Mouse (Mus musculus) cerebellum, adult 2 months (tissue): ENCODE results near the gene Zpbp. TPM values are rescaled to one million over a fixed set of nuclear protein-coding genes. Genes with fewer than 3 reads are reported as not detected.
A peak's percentile ranks its signal among the peaks of the same experiment; 100 is the strongest.

Experiments used
- DNase-seq, 2 experiments: peaks; one replicate each; pipeline ENCODE4 v3.0.0; 2021
- H3K27ac ChIP-seq: fragments of 200-500 bp; 2 replicates; pipeline ENCODE4 v1.5.1; 2012; ENCODE audit warnings: low read length, control low read depth, inconsistent platforms; ENCODE audit not compliant: insufficient read depth
- H3K27me3 ChIP-seq: fragments of 200-500 bp; 2 replicates; pipeline ENCODE4 v1.6.1; 2012; ENCODE audit warnings: inconsistent platforms, mild to moderate bottlenecking, low read length, moderate library complexity; ENCODE audit not compliant: control insufficient read depth, insufficient read depth
- H3K4me1 ChIP-seq: fragments of 200-500 bp; 2 replicates; pipeline ENCODE4 v1.6.1; 2011; ENCODE audit warnings: low read length; ENCODE audit not compliant: control insufficient read depth, insufficient read depth
- H3K4me3 ChIP-seq: fragments of 200-500 bp; replicated peaks from 2 replicates; pipeline ENCODE3; 2011; ENCODE audit warnings: mild to moderate bottlenecking, low read depth, low read length, control low read depth; ENCODE audit not compliant: insufficient read depth
- CTCF ChIP-seq: fragments of 200-500 bp; IDR thresholded peaks from 2 replicates; pipeline ENCODE4 v1.5.1; 2011; ENCODE audit warnings: low read depth, mild to moderate bottlenecking, control low read depth, low read length, moderate library complexity, borderline replicate concordance; ENCODE audit not compliant: insufficient read depth
- POLR2A ChIP-seq: fragments of 200-500 bp; IDR thresholded peaks from 2 replicates; pipeline ENCODE4 v1.6.1; 2011; ENCODE audit warnings: low read length, control low read depth, borderline replicate concordance; ENCODE audit not compliant: insufficient read depth
- WGBS: fragments of 180-500 bp; shearing (Covaris S2); methylation state at CpG from one replicate; pipeline ENCODE4 v1.1.7; 2018; 5-methylcytosine and 5-hydroxymethylcytosine counted together
- polyA plus RNA-seq: library from polyadenylated mRNA; depleted of rRNA; stranded (reverse); fragments of >200 nt; gene quantifications from 2 replicates; pipeline ENCODE4 v1.2.3, GENCODE M21; 2012

Gene Zpbp
- polyA plus RNA-seq, 1 experiment, result 0.46 TPM

GRCm38 (mm10) chr11:11462561-11462890 lies 318 bp upstream of the Zpbp start:
- peak overlapping the region; percentile 45 for H3K4me3 ChIP-seq
- WGBS, result 81% methylated on average over 5 of the region's 5 CpGs
- no peak overlapping the region for H3K27ac ChIP-seq
- no peaks in the 10 kb centered on the region for H3K27me3 ChIP-seq
- H3K4me1 ChIP-seq, result no peaks in the 10 kb centered on the region
- DNase-seq, result no peak
- TF ChIP-seq POLR2A (no peak), CTCF (no peak)

- Histone ChIP-seq H3K27me3 (no peaks in the 10 kb centered on the region), H3K27ac (no peak overlapping the region), H3K4me1 (no peaks in the 10 kb centered on the region), H3K4me3 (no peak overlapping the region)
- 40% methylated on average over 2 of the region's 2 CpGs for WGBS
- no peak for DNase-seq
- no peak for TF ChIP-seq POLR2A
- TF ChIP-seq CTCF, result no peak
Measured at GRCm38 (mm10) chr11:11455037-11455436, 7.2 kb downstream of the Zpbp start.

- Histone ChIP-seq H3K4me3 (no peak overlapping the region), H3K27ac (no peak overlapping the region), H3K4me1 (no peaks in the 10 kb centered on the region), H3K27me3 (no peaks in the 10 kb centered on the region)
- TF ChIP-seq CTCF (no peak), POLR2A (no peak)
- no peak for DNase-seq
- WGBS, result 77% methylated on average over 2 of the region's 2 CpGs
Measured at GRCm38 (mm10) chr11:11417356-11417755, 44.9 kb downstream of the Zpbp start.

- H3K4me1 ChIP-seq, result no peaks in the 10 kb centered on the region
- H3K27ac ChIP-seq, result no peak overlapping the region
- no peak for DNase-seq
- WGBS, result 90% methylated on average over 5 of the region's 5 CpGs
- H3K4me3 ChIP-seq, result no peak overlapping the region
- no peaks in the 10 kb centered on the region for H3K27me3 ChIP-seq
- TF ChIP-seq POLR2A (no peak), CTCF (no peak)
Measured at GRCm38 (mm10) chr11:11414188-11414587, 48.0 kb downstream of the Zpbp start.

- Histone ChIP-seq H3K27ac (no peak overlapping the region), H3K4me1 (no peaks in the 10 kb centered on the region), H3K4me3 (no peak overlapping the region), H3K27me3 (no peaks in the 10 kb centered on the region)
- TF ChIP-seq POLR2A (no peak), CTCF (no peak)
- WGBS, result 77% methylated on average over 5 of the region's 5 CpGs
- DNase-seq, result no peak
Measured at GRCm38 (mm10) chr11:11394686-11395085, 67.5 kb downstream of the Zpbp start.

GRCm38 (mm10) chr11:11393164-11393563 lies 69.0 kb downstream of the Zpbp start:
- no peaks in the 10 kb centered on the region for H3K4me1 ChIP-seq
- H3K27ac ChIP-seq, result no peak overlapping the region
- H3K27me3 ChIP-seq, result no peaks in the 10 kb centered on the region
- H3K4me3 ChIP-seq, result no peak overlapping the region
- no peak for DNase-seq
- 89% methylated on average over 10 of the region's 10 CpGs for WGBS
- TF ChIP-seq POLR2A (no peak), CTCF (no peak)

GRCm38 (mm10) chr11:11371305-11371704 lies 90.9 kb downstream of the Zpbp start:
- Histone ChIP-seq H3K4me3 (no peak overlapping the region), H3K27me3 (no peaks in the 10 kb centered on the region), H3K4me1 (no peaks in the 10 kb centered on the region), H3K27ac (no peak overlapping the region)
- 88% methylated on average over 5 of the region's 5 CpGs for WGBS
- TF ChIP-seq CTCF, result no peak
- TF ChIP-seq POLR2A, result no peak
- no peak for DNase-seq

- Histone ChIP-seq H3K27me3 (no peaks in the 10 kb centered on the region), H3K4me1 (no peaks in the 10 kb centered on the region), H3K4me3 (no peak overlapping the region), H3K27ac (no peak overlapping the region)
- WGBS, result 89% methylated on average over 3 of the region's 3 CpGs
- DNase-seq, result no peak
- no peak for TF ChIP-seq CTCF
- no peak for TF ChIP-seq POLR2A
Measured at GRCm38 (mm10) chr11:11283512-11283911, 178.7 kb downstream of the Zpbp start.
